Mouse (Mus musculus): ENCODE data around the gene Herc3. TPM values are rescaled to one million over a fixed set of nuclear protein-coding genes. Genes with fewer than 3 reads are reported as not detected.

The Herc3 gene
- polyA plus RNA-seq, 1 experiment from 2014 or later = 30.4 TPM

- Histone ChIP-seq H3K9me3 (ENCODE audit: control insufficient read depth, low read length) (no peaks in the 10 kb centered on the region), H3K27me3 (ENCODE audit: control insufficient read depth, insufficient read depth, low read length) (no peaks in the 10 kb centered on the region), H3K27ac (replicated peaks; ENCODE audit: low read depth, low read length) (no peak overlapping the region), H3K36me3 (ENCODE audit: control insufficient read depth, insufficient read depth, low read length) (peaks cover 15% of the 10 kb centered on the region), H3K4me1 (ENCODE audit: control insufficient read depth, insufficient read depth, low read length) (no peaks in the 10 kb centered on the region), H3K9ac (replicated peaks; ENCODE audit: low read length) (no peak overlapping the region), H3K4me3 (replicated peaks; ENCODE audit: low read depth, low read length) (no peak overlapping the region), H3K4me2 (ENCODE audit: low read length) (no peak overlapping the region)
- no peak for DNase-seq
- WGBS = 78% methylated on average over 4 of the region's 4 CpGs
- 0 out of 2 replicates have a peak, but pooled peaks have one; percentile 14 for ATAC-seq (ENCODE audit: low FRiP score, low TSS enrichment)
Measured at GRCm38 (mm10) chr6:58879572-58879971, 48.3 kb downstream of the Herc3 start.

GRCm38 (mm10) chr6:58879987-58880386 lies 48.7 kb downstream of the Herc3 start:
- Histone ChIP-seq H3K9me3 (ENCODE audit: control insufficient read depth, low read length) (no peaks in the 10 kb centered on the region), H3K4me1 (ENCODE audit: control insufficient read depth, insufficient read depth, low read length) (no peaks in the 10 kb centered on the region), H3K27ac (replicated peaks; ENCODE audit: low read depth, low read length) (no peak overlapping the region), H3K9ac (replicated peaks; ENCODE audit: low read length) (no peak overlapping the region), H3K27me3 (ENCODE audit: control insufficient read depth, insufficient read depth, low read length) (no peaks in the 10 kb centered on the region), H3K36me3 (ENCODE audit: control insufficient read depth, insufficient read depth, low read length) (peaks cover 11% of the 10 kb centered on the region), H3K4me3 (replicated peaks; ENCODE audit: low read depth, low read length) (no peak overlapping the region), H3K4me2 (ENCODE audit: low read length) (no peak overlapping the region)
- ATAC-seq (ENCODE audit: low FRiP score, low TSS enrichment) (no peak), DNase-seq (no peak)
- WGBS = 91% methylated on average over 9 of the region's 9 CpGs

GRCm38 (mm10) chr6:58880861-58881260 lies 49.6 kb downstream of the Herc3 start:
- no peak overlapping the region for H3K4me2 ChIP-seq (ENCODE audit: low read length)
- H3K4me1 ChIP-seq (ENCODE audit: control insufficient read depth, insufficient read depth, low read length) = no peaks in the 10 kb centered on the region
- no peaks in the 10 kb centered on the region for H3K9me3 ChIP-seq (ENCODE audit: control insufficient read depth, low read length)
- H3K9ac ChIP-seq (replicated peaks; ENCODE audit: low read length) = no peak overlapping the region
- no peak overlapping the region for H3K27ac ChIP-seq (replicated peaks; ENCODE audit: low read depth, low read length)
- H3K27me3 ChIP-seq (ENCODE audit: control insufficient read depth, insufficient read depth, low read length) = no peaks in the 10 kb centered on the region
- no peak overlapping the region for H3K4me3 ChIP-seq (replicated peaks; ENCODE audit: low read depth, low read length)
- WGBS = 90% methylated on average over 5 of the region's 5 CpGs
- H3K36me3 ChIP-seq (ENCODE audit: control insufficient read depth, insufficient read depth, low read length) = peaks cover 10% of the 10 kb centered on the region
- ATAC-seq (ENCODE audit: low FRiP score, low TSS enrichment) (no peak), DNase-seq (no peak)

GRCm38 (mm10) chr6:58881363-58881762 lies 50.1 kb downstream of the Herc3 start:
- no peaks in the 10 kb centered on the region for H3K27me3 ChIP-seq (ENCODE audit: control insufficient read depth, insufficient read depth, low read length)
- no peak overlapping the region for H3K27ac ChIP-seq (replicated peaks; ENCODE audit: low read depth, low read length)
- H3K9me3 ChIP-seq (ENCODE audit: control insufficient read depth, low read length) = no peaks in the 10 kb centered on the region
- DNase-seq (peak; percentile 39), ATAC-seq (ENCODE audit: low FRiP score, low TSS enrichment) (no peak)
- WGBS = 88% methylated on average over 3 of the region's 3 CpGs
- no peaks in the 10 kb centered on the region for H3K4me1 ChIP-seq (ENCODE audit: control insufficient read depth, insufficient read depth, low read length)
- H3K4me3 ChIP-seq (replicated peaks; ENCODE audit: low read depth, low read length) = no peak overlapping the region
- H3K36me3 ChIP-seq (ENCODE audit: control insufficient read depth, insufficient read depth, low read length) = peaks cover 10% of the 10 kb centered on the region
- no peak overlapping the region for H3K9ac ChIP-seq (replicated peaks; ENCODE audit: low read length)
- H3K4me2 ChIP-seq (ENCODE audit: low read length) = no peak overlapping the region

GRCm38 (mm10) chr6:58882271-58882670 lies 51.0 kb downstream of the Herc3 start:
- Histone ChIP-seq H3K9me3 (ENCODE audit: control insufficient read depth, low read length) (no peaks in the 10 kb centered on the region), H3K27me3 (ENCODE audit: control insufficient read depth, insufficient read depth, low read length) (no peaks in the 10 kb centered on the region), H3K27ac (replicated peaks; ENCODE audit: low read depth, low read length) (no peak overlapping the region), H3K4me3 (replicated peaks; ENCODE audit: low read depth, low read length) (no peak overlapping the region), H3K9ac (replicated peaks; ENCODE audit: low read length) (no peak overlapping the region), H3K36me3 (ENCODE audit: control insufficient read depth, insufficient read depth, low read length) (peaks cover 10% of the 10 kb centered on the region), H3K4me1 (ENCODE audit: control insufficient read depth, insufficient read depth, low read length) (no peaks in the 10 kb centered on the region), H3K4me2 (ENCODE audit: low read length) (no peak overlapping the region)
- ATAC-seq (ENCODE audit: low FRiP score, low TSS enrichment) (no peak), DNase-seq (peak; percentile 30)
- 86% methylated on average over 6 of the region's 6 CpGs for WGBS

- H3K27me3 ChIP-seq (ENCODE audit: control insufficient read depth, insufficient read depth, low read length) = no peaks in the 10 kb centered on the region
- peaks cover 21% of the 10 kb centered on the region for H3K36me3 ChIP-seq (ENCODE audit: control insufficient read depth, insufficient read depth, low read length)
- H3K9me3 ChIP-seq (ENCODE audit: control insufficient read depth, low read length) = no peaks in the 10 kb centered on the region
- 94% methylated on average over 3 of the region's 3 CpGs for WGBS
- DNase-seq (no peak), ATAC-seq (ENCODE audit: low FRiP score, low TSS enrichment) (no peak)
- no peak overlapping the region for H3K9ac ChIP-seq (replicated peaks; ENCODE audit: low read length)
- H3K27ac ChIP-seq (replicated peaks; ENCODE audit: low read depth, low read length) = no peak overlapping the region
- H3K4me1 ChIP-seq (ENCODE audit: control insufficient read depth, insufficient read depth, low read length) = no peaks in the 10 kb centered on the region
- no peak overlapping the region for H3K4me2 ChIP-seq (ENCODE audit: low read length)
- H3K4me3 ChIP-seq (replicated peaks; ENCODE audit: low read depth, low read length) = no peak overlapping the region
Measured at GRCm38 (mm10) chr6:58889917-58890316, 58.7 kb downstream of the Herc3 start.

- Histone ChIP-seq H3K4me1 (ENCODE audit: control insufficient read depth, insufficient read depth, low read length) (no peaks in the 10 kb centered on the region), H3K9ac (replicated peaks; ENCODE audit: low read length) (no peak overlapping the region), H3K4me2 (ENCODE audit: low read length) (no peak overlapping the region), H3K36me3 (ENCODE audit: control insufficient read depth, insufficient read depth, low read length) (peaks cover 35% of the 10 kb centered on the region), H3K27me3 (ENCODE audit: control insufficient read depth, insufficient read depth, low read length) (no peaks in the 10 kb centered on the region), H3K27ac (replicated peaks; ENCODE audit: low read depth, low read length) (no peak overlapping the region), H3K4me3 (replicated peaks; ENCODE audit: low read depth, low read length) (no peak overlapping the region), H3K9me3 (ENCODE audit: control insufficient read depth, low read length) (no peaks in the 10 kb centered on the region)
- ATAC-seq (ENCODE audit: low FRiP score, low TSS enrichment) (no peak), DNase-seq (no peak)
- whole genome bisulfite sequencing = 96% methylated on average over 6 of the region's 6 CpGs
Measured at GRCm38 (mm10) chr6:58893307-58893706, 62.0 kb downstream of the Herc3 start.

- H3K27me3 ChIP-seq (ENCODE audit: control insufficient read depth, insufficient read depth, low read length) = no peaks in the 10 kb centered on the region
- DNase-seq (no peak), ATAC-seq (ENCODE audit: low FRiP score, low TSS enrichment) (no peak)
- H3K4me2 ChIP-seq (ENCODE audit: low read length) = no peak overlapping the region
- no peaks in the 10 kb centered on the region for H3K9me3 ChIP-seq (ENCODE audit: control insufficient read depth, low read length)
- no peak overlapping the region for H3K27ac ChIP-seq (replicated peaks; ENCODE audit: low read depth, low read length)
- H3K36me3 ChIP-seq (ENCODE audit: control insufficient read depth, insufficient read depth, low read length) = peaks cover 26% of the 10 kb centered on the region
- H3K4me3 ChIP-seq (replicated peaks; ENCODE audit: low read depth, low read length) = no peak overlapping the region
- no peak overlapping the region for H3K9ac ChIP-seq (replicated peaks; ENCODE audit: low read length)
- H3K4me1 ChIP-seq (ENCODE audit: control insufficient read depth, insufficient read depth, low read length) = no peaks in the 10 kb centered on the region
- 89% methylated on average over 4 of the region's 4 CpGs for WGBS
Measured at GRCm38 (mm10) chr6:58894994-58895393, 63.7 kb downstream of the Herc3 start.

- 84% methylated on average over 3 of the region's 3 CpGs for WGBS
- H3K9me3 ChIP-seq (ENCODE audit: control insufficient read depth, low read length) = no peaks in the 10 kb centered on the region
- no peaks in the 10 kb centered on the region for H3K27me3 ChIP-seq (ENCODE audit: control insufficient read depth, insufficient read depth, low read length)
- no peak overlapping the region for H3K9ac ChIP-seq (replicated peaks; ENCODE audit: low read length)
- peaks cover 21% of the 10 kb centered on the region for H3K36me3 ChIP-seq (ENCODE audit: control insufficient read depth, insufficient read depth, low read length)
- H3K4me1 ChIP-seq (ENCODE audit: control insufficient read depth, insufficient read depth, low read length) = no peaks in the 10 kb centered on the region
- no peak overlapping the region for H3K27ac ChIP-seq (replicated peaks; ENCODE audit: low read depth, low read length)
- no peak overlapping the region for H3K4me3 ChIP-seq (replicated peaks; ENCODE audit: low read depth, low read length)
- H3K4me2 ChIP-seq (ENCODE audit: low read length) = no peak overlapping the region
- DNase-seq = no peak
- ATAC-seq (ENCODE audit: low FRiP score, low TSS enrichment) = no peak
Measured at GRCm38 (mm10) chr6:58896648-58897047, 65.4 kb downstream of the Herc3 start.

All from midbrain, embryonic 14.5 days (tissue).